Mouse (Mus musculus) midbrain, embryonic 15.5 days (tissue): ENCODE results near the gene Nptx1. TPM values are rescaled to one million over a fixed set of nuclear protein-coding genes. Genes with fewer than 3 reads are reported as not detected.
A peak's percentile ranks its signal among the peaks of the same experiment; 100 is the strongest.

Experiments used
- ATAC-seq: fragments of 200-750 bp; cut with Nextera tagmentation; replicated peaks from 2 replicates; pipeline ENCODE4 v1.8.0; 2017; ENCODE audit warnings: moderate TSS enrichment
- H3K27ac ChIP-seq: fragments of 300-500 bp; sonication (generic); 2 replicates; pipeline ENCODE4 v1.5.1; 2015; ENCODE audit warnings: mild to moderate bottlenecking, inconsistent platforms
- H3K27me3 ChIP-seq: fragments of 300-500 bp; sonication (generic); replicated peaks from 2 replicates; pipeline ENCODE4 v1.6.1; 2015; ENCODE audit warnings: inconsistent platforms
- H3K36me3 ChIP-seq: fragments of 300-500 bp; sonication (generic); replicated peaks from 2 replicates; pipeline ENCODE4 v1.6.1; 2015; ENCODE audit warnings: inconsistent platforms
- H3K4me1 ChIP-seq: fragments of 300-500 bp; sonication (generic); 2 replicates; pipeline ENCODE4 v1.6.1; 2015; ENCODE audit warnings: inconsistent platforms
- H3K4me2 ChIP-seq: fragments of 300-500 bp; sonication (generic); 2 replicates; pipeline ENCODE4 v1.6.1; 2015; ENCODE audit warnings: inconsistent platforms, mild to moderate bottlenecking, moderate library complexity
- H3K4me3 ChIP-seq: fragments of 300-500 bp; sonication (generic); 2 replicates; pipeline ENCODE4 v1.5.1; 2015; ENCODE audit warnings: mild to moderate bottlenecking, inconsistent platforms
- H3K9ac ChIP-seq: fragments of 300-500 bp; sonication (generic); 2 replicates; pipeline ENCODE4 v1.6.1; 2015; ENCODE audit warnings: mild to moderate bottlenecking, inconsistent platforms
- H3K9me3 ChIP-seq: fragments of 300-500 bp; sonication (generic); 2 replicates; pipeline ENCODE4 v1.6.1; 2016; ENCODE audit warnings: inconsistent platforms
- WGBS: fragments of 180-500 bp; shearing (Covaris S2); methylation state at CpG from one replicate; pipeline ENCODE4 v1.1.7; 2015; ENCODE audit warnings: mixed read lengths; 5-methylcytosine and 5-hydroxymethylcytosine counted together
- polyA plus RNA-seq: library from polyadenylated mRNA; unstranded; fragments of >200 nt; fragmentation: Nextera tagmentation; extraction: Ambion mirVana; gene quantifications from 2 replicates; pipeline ENCODE4 v1.2.1, GENCODE M21; 2015

The Nptx1 gene
- polyA plus RNA-seq, 1 experiment from 2014 or later: 13.7 TPM

GRCm38 (mm10) chr11:119497451-119497850 is 50.1 kb downstream of the Nptx1 start:
- H3K27ac ChIP-seq: no peak overlapping the region
- H3K4me3 ChIP-seq: no peak overlapping the region
- H3K9ac ChIP-seq: no peak overlapping the region
- WGBS: 79% methylated on average over 4 of the region's 4 CpGs
- H3K4me2 ChIP-seq: no peak overlapping the region
- H3K36me3 ChIP-seq: peaks cover 3% of the 10 kb centered on the region; the same call in 1 of the 2 replicates
- no peaks in the 10 kb centered on the region for H3K27me3 ChIP-seq
- no peak for ATAC-seq
- no peaks in the 10 kb centered on the region for H3K9me3 ChIP-seq
- H3K4me1 ChIP-seq: peaks cover 19% of the 10 kb centered on the region

GRCm38 (mm10) chr11:119496147-119496546 is 51.4 kb downstream of the Nptx1 start:
- ATAC-seq: no peak
- no peak overlapping the region for H3K4me3 ChIP-seq
- 93% methylated on average over 5 of the region's 5 CpGs for WGBS
- H3K4me1 ChIP-seq: peaks cover 24% of the 10 kb centered on the region
- no peaks in the 10 kb centered on the region for H3K9me3 ChIP-seq
- no peak overlapping the region for H3K4me2 ChIP-seq
- no peak overlapping the region for H3K27ac ChIP-seq
- no peaks in the 10 kb centered on the region; the same call in 1 of the 2 replicates for H3K36me3 ChIP-seq
- no peak overlapping the region for H3K9ac ChIP-seq
- H3K27me3 ChIP-seq: no peaks in the 10 kb centered on the region

- H3K4me2 ChIP-seq: no peak overlapping the region
- H3K4me1 ChIP-seq: peaks cover 32% of the 10 kb centered on the region
- H3K9me3 ChIP-seq: no peaks in the 10 kb centered on the region
- H3K36me3 ChIP-seq: no peaks in the 10 kb centered on the region
- H3K27me3 ChIP-seq: no peaks in the 10 kb centered on the region
- no peak overlapping the region for H3K27ac ChIP-seq
- no peak overlapping the region for H3K4me3 ChIP-seq
- no peak overlapping the region for H3K9ac ChIP-seq
- no peak for ATAC-seq
- WGBS: 86% methylated on average over 4 of the region's 4 CpGs
Observed at GRCm38 (mm10) chr11:119493516-119493915, 54.0 kb downstream of the Nptx1 start.

- Histone ChIP-seq H3K9ac (no peak overlapping the region), H3K9me3 (no peaks in the 10 kb centered on the region), H3K4me2 (peak overlapping the region; percentile 94), H3K4me3 (peak overlapping the region; percentile 85), H3K4me1 (peaks cover 32% of the 10 kb centered on the region), H3K27me3 (no peaks in the 10 kb centered on the region), H3K27ac (no peak overlapping the region), H3K36me3 (no peaks in the 10 kb centered on the region)
- ATAC-seq: no peak
- WGBS: 91% methylated on average over 6 of the region's 6 CpGs
Observed at GRCm38 (mm10) chr11:119492830-119493229, 54.7 kb downstream of the Nptx1 start.

- peak overlapping the region; percentile 95 for H3K9ac ChIP-seq
- 6% methylated on average over 27 of the region's 27 CpGs for WGBS
Observed at GRCm38 (mm10) chr11:119491690-119492087, 55.9 kb downstream of the Nptx1 start.

GRCm38 (mm10) chr11:119490861-119491689 is 56.5 kb downstream of the Nptx1 start, which contains the start of gene Endov:
Gene Endov (plus strand): TSS chr11:119491347.
- H3K9ac ChIP-seq: peak within 1 kb of the TSS; percentile 95
- WGBS: under 1% methylated on average over 66 of the region's 66 CpGs

More at GRCm38 (mm10) chr11:119491690-119492087, 55.9 kb downstream of the Nptx1 start:
- H3K4me2 ChIP-seq: peak overlapping the region; percentile 94
- H3K4me1 ChIP-seq: peaks cover 32% of the 10 kb centered on the region
- H3K36me3 ChIP-seq: 0 out of 2 replicates have a peak, but pooled peaks cover 2% of the 10 kb centered on the region
- H3K4me3 ChIP-seq: peak overlapping the region; percentile 85
- ATAC-seq: peak; percentile 67
- H3K9me3 ChIP-seq: no peaks in the 10 kb centered on the region
- H3K27me3 ChIP-seq: no peaks in the 10 kb centered on the region
- peak overlapping the region; percentile 98 for H3K27ac ChIP-seq

More at GRCm38 (mm10) chr11:119490861-119491689, 56.5 kb downstream of the Nptx1 start, which contains the start of gene Endov:
- H3K9me3 ChIP-seq: no peaks in the 10 kb centered on the region
- H3K4me3 ChIP-seq: peak within 1 kb of the TSS; percentile 85
- H3K4me2 ChIP-seq: peak within 1 kb of the TSS; percentile 94
- 0 out of 2 replicates have a peak, but pooled peaks cover 5% of the 10 kb centered on the region for H3K36me3 ChIP-seq
- peak within 1 kb of the TSS; percentile 98 for H3K27ac ChIP-seq
- peak; percentile 95 for ATAC-seq
- H3K27me3 ChIP-seq: no peaks in the 10 kb centered on the region
- peaks cover 32% of the 10 kb centered on the region for H3K4me1 ChIP-seq

Other genes starting within 250 kb of the Nptx1 start
- 261 and 266 TPM in 2 replicates for gene Eif4a3, start 247.7 kb downstream of the Nptx1 start, polyA plus RNA-seq
- 0.34 and 0.37 TPM in 2 replicates for gene Card14, start 240.0 kb downstream of the Nptx1 start, polyA plus RNA-seq
- gene Sgsh, start 192.2 kb downstream of the Nptx1 start, polyA plus RNA-seq: 5.2 and 6.6 TPM in 2 replicates
- 6.9 and 7.4 TPM in 2 replicates for gene Slc26a11, start 192.2 kb downstream of the Nptx1 start, polyA plus RNA-seq
- 1.4 and 1.6 TPM in 2 replicates for gene Rnf213, start 154.7 kb downstream of the Nptx1 start, polyA plus RNA-seq
- 20.7 and 22.2 TPM in 2 replicates for gene Endov, start 56.4 kb downstream of the Nptx1 start, polyA plus RNA-seq
- gene Rptor, start 55.2 kb upstream of the Nptx1 start, polyA plus RNA-seq: 13.1 and 14.6 TPM in 2 replicates